Mouse (Mus musculus) adrenal gland, postnatal 4 days (tissue): ENCODE results near the gene Snx33. TPM values are rescaled to one million over a fixed set of nuclear protein-coding genes. Genes with fewer than 3 reads are reported as not detected.
A peak's percentile ranks its signal among the peaks of the same experiment; 100 is the strongest.
"Not testable (repeated sequence)": the region's sequence is repeated elsewhere in the genome, so short reads cannot be mapped to it uniquely, and the experiment has no call there.

ENCODE experiments used
- DNase-seq, 2 experiments: peaks; one replicate each; pipeline ENCODE4 v3.0.0; 2021 to 2022; ENCODE audit warnings: low spot score in 2 of 2, mixed read lengths in 2 of 2
- total RNA-seq, 2 experiments: library from RNA; stranded (reverse); gene quantifications; 2 replicates each; pipeline ENCODE4 v1.2.3; 2021

Snx33 gene
- total RNA-seq, 2 experiments from 2014 or later = 28.4 to 30.7 TPM

DNA sequence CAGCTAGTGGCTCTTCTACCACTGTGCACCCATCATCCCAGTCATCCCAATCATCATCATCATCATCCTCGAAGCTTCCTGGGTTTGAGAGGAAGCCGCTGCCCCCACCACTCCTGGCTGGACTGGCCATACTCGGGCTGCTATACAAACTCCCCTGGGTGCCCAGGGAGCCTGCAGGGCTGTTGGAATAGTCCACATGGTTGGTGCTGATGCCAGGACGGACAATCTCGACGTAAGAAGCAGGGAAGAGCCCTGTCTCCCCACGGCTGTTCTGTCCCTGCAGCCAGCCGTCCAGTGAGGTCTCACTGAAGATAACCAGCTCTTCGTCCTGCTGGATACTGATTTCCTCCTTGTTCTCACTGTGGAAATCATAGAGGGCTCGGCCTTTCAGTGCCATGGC, 1.8 kb downstream of the Snx33 start:
- DNase-seq = no peak

- no peak for DNase-seq
These were observed 2.2 kb downstream of the Snx33 start for GRCm38 (mm10) chr9:56926025-56926360.

- DNase-seq = no peak
These were observed 2.7 kb downstream of the Snx33 start for GRCm38 (mm10) chr9:56925291-56926024.

DNA sequence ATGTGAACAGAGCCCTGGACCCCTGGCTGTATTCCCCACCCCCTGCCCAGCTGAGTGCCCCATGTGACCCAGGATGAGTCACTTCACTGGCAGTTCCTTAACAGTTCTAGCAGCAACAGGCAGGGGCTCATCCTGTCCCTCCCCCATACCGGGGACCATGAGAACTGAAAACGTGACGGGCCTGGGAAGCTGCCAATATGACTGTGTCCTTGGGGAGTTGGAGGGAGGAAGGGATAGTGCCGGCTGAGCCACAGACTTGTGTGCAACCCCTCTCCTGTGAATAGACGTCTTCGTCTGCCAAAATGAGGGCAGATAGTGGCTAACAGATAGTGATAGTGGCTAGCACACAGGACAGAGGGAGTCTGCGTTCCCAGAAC, 3.5 kb downstream of the Snx33 start:
- DNase-seq = peak; percentile 64 to 85

DNA sequence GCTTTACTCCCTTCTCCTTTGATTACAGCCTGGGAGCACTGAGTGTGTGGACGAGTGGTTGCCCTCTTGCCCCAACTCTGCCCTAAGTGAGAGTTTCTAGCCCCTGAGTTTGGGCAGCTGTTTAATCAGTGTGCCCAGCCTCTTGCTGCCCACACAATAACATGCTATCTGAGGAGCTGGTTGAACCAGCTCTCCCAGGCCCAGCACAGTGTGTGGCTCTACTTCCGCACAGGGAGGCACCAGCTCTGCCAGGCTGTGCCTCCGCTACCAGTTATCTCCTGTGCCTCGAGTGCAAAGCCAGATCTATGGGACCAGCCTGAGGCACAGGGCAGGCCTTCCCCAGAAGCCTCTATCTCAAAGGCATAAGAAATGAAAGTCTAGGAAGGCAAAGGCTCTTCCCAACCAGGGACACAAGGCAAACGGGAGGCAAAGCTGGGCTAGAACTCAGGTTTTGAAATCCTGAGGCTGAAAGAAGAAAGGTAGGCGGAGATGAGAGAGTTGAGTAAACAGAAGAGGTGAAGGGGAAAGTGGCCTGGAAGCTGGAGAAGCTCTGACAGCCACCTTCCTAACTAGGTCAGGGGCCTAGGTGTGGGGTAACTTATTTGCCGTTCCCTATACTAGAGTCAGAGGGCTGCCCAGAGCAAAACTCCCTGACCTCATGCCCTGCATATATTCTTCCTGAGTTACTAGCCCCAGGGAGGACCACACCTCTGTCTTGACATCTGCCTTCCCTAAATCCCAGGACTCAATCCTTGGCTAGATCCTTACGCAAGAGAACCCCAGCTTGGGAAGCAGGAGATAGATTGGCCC, 4.1 kb downstream of the Snx33 start:
- DNase-seq = no peak

DNA sequence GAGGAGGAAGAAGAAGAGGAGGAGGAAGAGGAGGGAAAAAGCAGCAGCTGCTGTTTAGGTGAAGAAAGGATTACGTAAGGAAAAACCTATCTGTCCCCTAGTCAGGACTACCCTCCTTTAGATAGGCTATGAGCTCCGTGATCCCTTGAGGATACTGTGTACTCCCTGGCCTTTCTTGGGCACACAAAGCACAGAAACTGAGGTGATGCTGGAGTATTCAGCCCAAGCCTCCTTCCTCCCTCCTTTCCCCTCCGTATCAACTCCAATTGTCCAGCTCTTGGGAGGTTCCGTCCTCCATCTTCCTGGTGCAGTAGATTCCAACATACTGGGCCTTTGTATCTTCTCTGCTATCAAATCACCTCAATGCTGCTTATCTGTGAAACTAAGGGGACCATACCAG, 5.4 kb downstream of the Snx33 start:
- no peak for DNase-seq

DNA sequence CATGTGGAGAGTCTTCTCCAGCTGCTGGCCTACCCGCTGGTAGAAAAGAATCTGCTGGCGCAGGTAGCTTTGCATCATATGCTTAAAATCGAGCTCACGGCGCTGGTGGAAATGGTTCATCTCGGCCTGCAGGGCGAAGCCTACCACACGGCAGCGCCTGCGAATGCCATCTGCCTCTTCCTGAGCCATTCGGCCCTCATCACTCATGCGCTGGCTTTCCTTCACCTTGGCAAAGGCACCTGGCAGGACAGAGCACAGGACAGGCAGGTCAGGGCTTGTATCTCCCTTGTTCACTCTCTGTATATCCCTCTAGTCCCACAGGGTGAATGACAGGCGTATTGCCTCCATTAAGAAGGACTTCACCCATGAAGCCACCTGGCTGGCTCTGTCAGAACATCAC, 9.7 kb downstream of the Snx33 start:
- DNase-seq = no peak

DNA sequence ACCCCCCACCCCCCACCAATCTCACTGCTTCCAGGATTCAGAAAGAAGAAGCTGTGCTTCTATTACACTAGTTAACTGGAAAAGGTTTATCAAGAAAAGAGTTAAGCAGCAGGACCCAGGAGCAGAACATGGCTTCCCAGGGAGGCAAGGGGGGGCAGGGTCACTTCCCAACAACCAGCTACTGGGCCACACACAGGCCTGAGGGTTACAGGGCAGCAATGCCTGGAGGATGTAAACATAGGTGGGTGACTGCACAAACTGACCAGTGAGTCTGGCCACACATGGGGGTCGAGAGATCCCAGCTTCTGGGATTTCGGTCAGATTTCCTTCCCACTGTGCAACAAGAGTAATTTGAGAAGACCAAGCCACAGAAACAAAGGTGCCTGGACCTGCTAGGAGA, 11.0 kb downstream of the Snx33 start:
- DNase-seq = no peak

DNA sequence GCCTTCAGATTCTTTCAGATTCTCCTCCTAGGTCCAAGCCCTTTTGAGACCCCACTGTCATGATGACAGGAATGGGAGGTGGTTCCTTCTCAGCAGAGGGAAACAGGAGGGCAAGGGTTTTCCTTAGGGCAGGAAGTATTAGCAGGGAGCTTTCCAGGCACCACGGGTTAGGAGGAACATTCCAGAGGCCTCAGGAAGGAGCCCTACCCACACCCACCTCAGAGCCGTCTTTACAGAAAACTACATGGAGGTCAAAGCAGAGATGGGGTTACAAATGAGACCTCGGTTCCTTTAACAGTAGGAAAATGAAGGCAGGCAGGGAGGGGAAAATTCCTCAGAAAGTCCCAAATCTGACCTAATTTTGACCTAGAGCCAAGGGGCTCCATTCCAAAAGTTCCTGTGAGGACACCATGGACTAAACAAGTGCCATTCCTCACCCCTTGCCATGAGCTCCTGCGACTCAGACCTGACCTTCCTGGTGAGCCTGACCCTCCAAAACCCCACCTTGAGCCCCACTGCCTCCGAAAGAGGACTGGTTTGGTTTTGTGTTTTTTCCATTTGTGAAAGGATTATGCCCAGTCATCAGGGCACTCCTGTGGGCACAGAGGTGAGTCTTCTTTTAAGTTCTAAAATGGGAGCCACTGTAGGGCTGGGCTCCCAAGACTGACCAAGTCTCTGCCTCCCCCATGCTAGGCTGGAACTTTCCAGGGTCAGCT, 12.3 kb downstream of the Snx33 start:
- no peak for DNase-seq

DNA sequence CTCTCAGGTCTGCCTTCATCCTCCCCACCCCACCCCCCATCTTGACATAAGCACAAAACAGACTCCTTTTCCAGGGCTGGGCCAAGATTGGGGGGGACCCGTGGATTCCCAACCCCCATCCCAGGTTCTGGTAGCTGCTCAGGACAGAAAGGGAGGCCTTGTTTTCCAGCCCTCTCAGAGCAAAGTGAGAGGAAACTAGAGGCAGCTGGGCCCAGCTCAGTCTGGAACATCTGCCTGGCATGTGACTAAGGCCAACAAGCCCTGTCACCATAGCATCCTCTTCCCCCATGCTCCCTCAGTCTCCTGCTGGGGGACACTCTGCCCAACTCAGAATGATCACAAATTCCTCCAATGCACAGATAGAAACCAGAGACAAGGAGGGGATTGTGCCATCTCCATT, 13.1 kb downstream of the Snx33 start:
- no peak for DNase-seq

DNA sequence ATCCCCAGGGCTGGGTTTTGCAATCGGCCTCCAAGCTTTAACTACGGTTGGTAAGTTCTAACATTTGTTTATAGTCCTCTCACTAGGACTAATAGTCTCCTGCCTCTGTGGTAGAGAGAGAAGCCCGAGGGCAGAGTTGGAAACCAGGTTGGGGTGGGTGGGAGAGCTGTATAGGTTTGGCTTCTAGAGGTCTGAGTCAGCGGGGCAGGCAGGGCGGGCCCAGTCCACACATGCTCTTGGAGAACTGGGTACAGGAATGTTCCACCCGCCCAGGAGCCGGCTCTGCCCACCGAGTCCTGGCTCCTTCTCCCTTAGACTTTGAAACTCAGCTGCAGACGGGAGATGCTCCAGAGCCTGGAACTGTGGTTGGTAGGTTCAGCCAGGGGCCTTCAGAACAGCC, 14.2 kb downstream of the Snx33 start:
- no peak for DNase-seq

- DNase-seq = no peak
These were observed 17.2 kb downstream of the Snx33 start for GRCm38 (mm10) chr9:56911017-56911416.

GRCm38 (mm10) chr9:56909991-56910390, 18.2 kb downstream of the Snx33 start:
- not testable (repeated sequence) for DNase-seq

GRCm38 (mm10) chr9:56907549-56907948, 20.6 kb downstream of the Snx33 start:
- DNase-seq = no peak

DNA sequence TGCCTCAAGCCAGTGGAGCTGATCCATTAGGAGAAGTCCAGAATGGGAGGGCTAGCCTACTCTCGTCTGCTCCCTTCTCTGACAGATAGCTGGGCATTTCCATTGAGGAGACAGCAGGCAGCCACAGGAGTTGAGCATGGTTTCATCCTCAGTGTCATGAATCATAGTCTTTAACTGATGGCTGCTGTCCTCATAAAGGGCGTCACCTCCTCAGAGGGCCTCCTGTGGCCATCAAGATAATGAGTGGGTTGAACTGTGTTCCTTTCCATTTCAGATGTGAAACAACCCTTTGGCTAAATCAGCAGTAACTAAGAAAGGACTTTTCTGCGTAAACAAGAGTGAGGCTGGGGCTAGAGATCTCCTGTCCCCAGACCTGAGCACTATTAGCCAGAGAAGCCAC, 24.5 kb downstream of the Snx33 start:
- DNase-seq = no peak

DNA sequence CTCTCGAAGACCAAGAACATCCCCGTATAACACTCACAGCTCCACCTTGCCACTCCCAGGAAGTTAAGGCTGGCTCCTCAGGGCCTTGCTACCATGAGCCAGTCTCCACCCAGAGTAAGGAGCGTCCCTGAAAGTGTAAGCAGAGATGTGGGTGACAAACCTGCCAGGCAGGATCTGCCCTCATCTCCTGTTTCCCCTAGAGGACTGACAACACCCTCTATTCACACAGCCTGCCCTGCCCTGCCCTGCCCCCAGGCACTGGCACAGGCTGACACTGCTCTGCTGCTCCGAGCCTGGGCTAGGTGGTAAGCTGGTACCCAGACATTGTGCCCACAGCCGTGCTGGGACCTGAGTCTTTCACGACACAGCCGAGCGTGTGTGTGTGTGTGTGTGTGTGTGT, 27.0 kb downstream of the Snx33 start:
- DNase-seq = no peak

GRCm38 (mm10) chr9:56900571-56900970, 27.6 kb downstream of the Snx33 start:
- no peak for DNase-seq

GRCm38 (mm10) chr9:56900060-56900459, 28.1 kb downstream of the Snx33 start:
- no peak for DNase-seq

- DNase-seq = no peak
These were observed 28.8 kb downstream of the Snx33 start for GRCm38 (mm10) chr9:56899409-56899808.

DNA sequence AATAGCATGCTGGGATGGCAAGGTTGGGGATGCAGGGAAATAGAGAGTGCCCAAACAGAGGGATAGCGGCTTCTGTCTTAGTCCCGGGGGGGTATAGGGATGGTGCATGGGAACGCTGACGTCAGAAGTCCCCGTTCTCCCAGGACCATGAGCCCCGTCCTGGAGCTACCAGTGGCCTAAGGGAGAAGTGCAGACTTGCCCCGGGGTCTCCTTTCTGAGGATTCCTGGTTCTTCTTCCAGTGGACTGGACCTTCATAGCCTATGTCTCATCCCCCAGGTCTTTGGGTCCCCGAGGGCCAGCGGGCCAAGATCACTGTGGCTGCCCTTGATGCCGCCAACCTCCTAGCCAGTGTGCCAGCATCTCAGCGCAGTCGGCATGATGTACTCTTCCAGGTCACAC, 31.4 kb downstream of the Snx33 start:
- no peak for DNase-seq

GRCm38 (mm10) chr9:56894006-56894405, 34.2 kb downstream of the Snx33 start:
- peak in 1 of 2 experiments; percentile 44 for DNase-seq

DNA sequence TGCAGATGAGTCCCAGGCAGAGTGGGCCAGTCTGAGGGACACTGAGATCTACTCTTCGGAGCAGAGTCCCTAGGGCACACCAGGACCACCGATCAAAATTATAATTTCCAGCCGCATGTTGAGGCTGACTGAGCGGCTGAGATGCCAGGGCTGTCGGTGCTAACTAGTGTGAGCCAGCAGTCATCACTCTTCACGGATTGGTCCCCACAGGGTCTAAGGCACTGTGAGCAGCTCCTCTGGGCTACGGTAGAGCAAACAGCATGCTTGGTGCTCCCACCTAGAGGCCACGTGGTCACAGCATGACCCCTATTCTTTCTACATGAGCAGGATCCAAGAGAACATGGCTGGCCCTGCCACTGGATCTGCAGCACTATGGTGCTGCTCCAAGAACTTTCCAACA, 34.9 kb downstream of the Snx33 start:
- no peak for DNase-seq
